Mouse (Mus musculus): ENCODE results near the gene Enpp7.

The Enpp7 gene

DNA sequence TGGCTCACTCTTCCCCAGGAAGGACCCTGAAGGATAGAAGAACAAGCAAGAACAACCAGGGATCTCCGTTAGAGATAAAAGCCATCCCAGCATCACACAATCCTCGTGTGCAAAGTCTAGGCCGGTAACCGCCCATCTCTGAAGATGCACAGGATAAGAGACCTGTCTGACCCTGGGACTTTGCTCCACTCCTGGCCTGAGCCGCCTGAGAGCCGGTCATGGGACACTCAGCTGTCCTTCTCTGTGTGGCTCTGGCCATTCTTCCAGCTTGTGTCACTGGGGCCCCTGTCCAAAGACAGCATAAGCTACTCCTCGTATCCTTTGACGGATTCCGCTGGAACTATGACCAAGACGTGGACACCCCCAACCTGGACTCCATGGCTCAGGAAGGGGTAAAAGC lies at the start of gene Enpp7:
Gene Enpp7, plus strand, starts transcription at position 190 of the 400 bp plus-strand sequence.
- DNase-seq: no peak

DNA sequence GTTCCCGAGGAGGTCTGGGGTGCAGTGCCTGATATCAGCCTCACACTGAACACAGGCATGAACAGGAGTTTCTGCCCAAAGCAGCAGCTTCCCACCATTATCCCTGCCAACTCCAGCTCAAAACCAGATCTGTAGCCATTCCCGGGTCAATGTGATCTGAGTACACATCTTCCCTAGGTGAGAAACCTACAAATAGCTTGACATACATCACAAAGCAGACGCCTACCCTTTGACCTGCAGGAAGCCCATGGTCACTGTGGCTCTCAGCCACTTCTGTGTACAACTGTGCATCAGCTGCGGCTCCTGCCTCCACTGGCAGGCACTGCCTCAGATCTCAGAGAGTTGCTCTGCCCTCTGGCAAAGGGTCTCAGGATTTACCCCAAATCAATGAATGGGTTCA lies 48.3 kb upstream of the Enpp7 start:
- DNase-seq: peak in 1 of 2 experiments; percentile 45

DNA sequence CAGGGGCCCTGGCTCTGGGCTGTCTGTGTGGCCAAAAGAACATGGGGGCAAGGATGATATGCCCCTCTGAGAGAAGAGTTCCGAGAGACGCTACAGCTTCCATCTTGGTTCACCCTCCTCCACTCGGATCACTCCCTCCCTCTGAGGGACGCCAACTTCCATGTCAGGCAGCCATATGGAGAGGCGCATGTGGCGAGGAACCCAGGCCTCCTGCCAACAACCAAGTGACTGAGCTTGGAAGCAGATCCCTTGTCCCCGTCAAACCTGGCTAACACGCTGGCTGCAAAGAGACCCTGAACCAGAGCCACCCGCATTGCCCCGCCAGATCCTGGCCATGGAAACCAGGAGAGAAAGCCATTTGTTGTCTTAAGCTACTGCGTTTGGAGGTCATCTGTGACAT lies 47.4 kb upstream of the Enpp7 start:
- peak; percentile 98 to 99 for DNase-seq

DNA sequence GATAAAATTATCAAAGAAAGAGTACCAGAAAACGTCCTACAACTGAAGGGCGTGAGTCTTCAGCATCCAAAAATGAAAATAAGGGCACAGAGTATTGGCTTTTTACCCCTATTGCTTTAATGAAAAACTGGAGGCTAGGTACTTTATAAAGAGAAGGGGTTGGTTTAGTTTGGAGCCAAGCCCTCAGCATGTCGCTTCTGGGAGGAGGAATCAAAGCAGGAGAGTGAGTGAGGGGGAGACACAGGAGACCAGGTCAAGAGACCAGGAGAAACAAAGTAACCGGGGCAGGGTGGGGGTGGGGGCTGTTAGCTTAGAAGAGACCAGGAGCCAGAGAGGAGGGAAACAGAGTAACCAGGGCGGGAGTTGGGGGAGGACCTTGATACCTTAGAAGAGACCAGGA lies 46.7 kb upstream of the Enpp7 start:
- peak in 1 of 2 experiments; percentile 52 for DNase-seq

DNA sequence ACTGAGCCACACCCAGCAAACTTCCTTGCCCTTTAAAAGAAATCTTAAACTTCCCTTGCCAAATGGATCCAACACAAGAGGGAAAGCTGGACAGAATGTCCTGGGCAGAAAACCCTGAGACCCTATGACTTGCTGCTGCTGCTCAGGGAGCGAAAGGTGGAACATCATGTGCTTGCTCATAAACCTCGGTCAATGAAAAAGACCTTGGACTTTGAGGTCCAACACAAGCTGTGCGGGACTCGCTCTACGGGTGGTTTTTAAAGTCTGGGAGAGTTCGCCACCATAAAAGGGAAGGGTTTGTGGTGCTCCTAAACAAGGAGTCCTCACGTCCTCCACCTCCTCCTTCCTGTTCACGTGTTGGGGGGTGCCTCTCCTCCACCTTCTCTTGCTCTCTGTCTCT lies 42.1 kb upstream of the Enpp7 start:
- DNase-seq: no peak

DNA sequence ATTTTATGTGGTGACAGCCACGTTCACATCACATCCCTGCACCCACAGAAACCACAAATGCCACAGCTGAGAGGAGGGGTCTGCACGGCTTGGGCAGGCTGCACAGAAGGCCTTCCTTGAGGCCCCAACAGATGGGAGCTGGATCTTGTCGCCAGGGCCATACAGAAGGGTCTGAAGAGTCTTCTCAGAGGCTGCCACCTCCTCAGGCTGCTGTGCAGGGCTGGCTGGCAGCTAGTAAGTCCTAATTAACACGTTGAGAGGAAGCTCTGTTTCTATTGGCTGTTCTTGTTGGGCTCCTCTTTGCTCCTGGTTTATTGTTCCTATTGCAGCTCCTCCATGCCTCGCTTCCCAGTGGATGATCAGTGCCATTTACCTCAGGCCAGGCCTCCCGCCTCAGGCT lies 33.0 kb upstream of the Enpp7 start:
- no peak for DNase-seq

DNA sequence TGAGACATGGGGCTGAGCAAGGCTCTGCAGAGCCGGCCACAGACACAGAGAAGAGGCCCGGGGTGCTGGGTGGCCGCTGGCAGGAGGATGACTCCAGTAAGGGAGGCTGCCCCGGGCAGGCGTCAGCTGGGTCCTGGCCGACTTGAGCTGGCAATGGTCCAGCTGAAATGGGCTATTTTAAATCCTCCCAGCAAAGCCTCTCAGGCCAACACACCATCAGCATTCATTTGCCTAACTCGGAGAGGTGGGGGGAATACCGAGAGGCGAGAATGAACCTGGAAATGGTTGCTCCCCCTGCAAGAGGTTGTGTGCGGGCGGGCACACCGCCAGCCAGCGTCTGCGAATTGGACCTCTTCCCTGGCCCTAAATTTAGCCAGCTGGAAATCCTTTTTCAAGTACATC lies 30.9 kb upstream of the Enpp7 start:
- DNase-seq: peak; percentile 87 to 94

DNA sequence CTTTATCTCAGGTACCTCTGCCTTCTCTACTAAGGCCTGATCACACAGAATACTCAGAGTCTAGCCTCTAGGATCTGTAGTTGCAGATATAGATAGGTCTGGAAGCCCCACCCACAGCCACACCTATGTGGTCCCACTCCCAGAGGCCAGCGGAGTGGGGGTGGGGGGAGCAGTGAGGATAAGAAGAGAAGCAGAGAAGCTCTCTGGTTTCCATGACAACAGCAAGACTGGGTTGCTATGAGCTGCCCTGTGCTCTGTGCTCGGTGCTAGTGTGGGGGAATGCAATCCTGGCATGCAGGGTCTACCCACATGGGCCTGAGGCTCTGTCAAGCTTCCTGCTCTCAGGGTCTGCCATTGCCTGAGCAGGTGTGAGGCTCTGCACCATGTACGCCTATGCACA lies 27.3 kb upstream of the Enpp7 start:
- DNase-seq: no peak

DNA sequence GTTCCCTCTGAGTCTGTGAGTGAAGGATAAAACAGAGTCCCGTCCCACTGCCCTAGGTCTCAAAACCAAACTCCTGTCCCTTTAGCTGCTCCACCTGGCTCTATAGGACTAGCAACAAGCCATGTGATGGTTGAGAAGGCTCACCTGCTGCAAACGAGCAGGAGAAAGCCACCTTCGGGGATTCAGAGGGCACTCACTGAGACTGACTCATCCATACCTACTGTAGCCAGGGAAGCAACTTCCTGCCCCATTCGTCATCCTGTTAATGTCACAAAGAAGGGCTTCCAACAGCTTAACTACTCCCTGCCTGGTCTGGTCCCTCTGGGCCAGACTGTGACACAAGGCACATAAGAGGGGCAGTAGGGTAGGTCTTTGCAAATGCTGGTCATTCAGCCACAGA lies 25.5 kb upstream of the Enpp7 start:
- DNase-seq: no peak

DNA sequence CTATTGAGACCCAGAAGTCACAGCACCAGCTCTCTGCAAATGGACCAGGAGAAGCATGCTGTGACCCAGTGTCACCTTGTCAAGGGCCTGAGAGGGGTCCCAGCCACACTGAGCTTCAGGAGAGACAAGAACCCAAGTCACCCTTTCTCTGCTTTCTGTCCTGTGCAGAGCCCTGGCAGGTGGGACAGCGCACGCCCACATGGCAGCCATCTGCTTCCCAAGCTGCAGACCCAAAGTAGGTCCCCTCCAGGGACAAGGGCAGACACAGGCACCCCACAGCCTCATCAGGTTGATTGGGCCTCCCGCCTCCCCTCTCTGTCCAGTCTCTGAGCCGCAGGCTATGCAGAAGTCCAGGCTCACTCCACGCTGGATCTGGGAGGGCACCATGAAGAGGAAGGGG lies 24.1 kb upstream of the Enpp7 start:
- DNase-seq: no peak

DNA sequence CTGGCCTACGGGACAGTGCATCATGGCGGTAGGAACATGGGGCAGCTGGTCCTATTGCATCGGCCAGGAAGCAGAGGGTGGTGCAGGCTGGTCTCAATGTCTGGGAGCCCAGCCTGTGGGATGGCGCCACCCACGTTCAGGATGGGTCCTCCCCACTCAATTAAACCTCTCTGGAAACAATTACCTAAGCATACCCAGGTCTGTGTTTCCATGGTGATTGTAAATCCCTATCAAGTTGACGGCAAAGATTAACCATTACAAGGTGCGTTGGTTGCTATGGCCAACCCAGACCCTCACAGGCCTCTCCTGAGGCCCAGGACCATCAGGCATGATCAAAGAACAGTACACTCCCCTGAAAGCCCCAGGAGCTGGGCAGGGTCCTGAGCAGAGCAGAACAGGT lies 22.9 kb upstream of the Enpp7 start:
- DNase-seq: no peak

DNA sequence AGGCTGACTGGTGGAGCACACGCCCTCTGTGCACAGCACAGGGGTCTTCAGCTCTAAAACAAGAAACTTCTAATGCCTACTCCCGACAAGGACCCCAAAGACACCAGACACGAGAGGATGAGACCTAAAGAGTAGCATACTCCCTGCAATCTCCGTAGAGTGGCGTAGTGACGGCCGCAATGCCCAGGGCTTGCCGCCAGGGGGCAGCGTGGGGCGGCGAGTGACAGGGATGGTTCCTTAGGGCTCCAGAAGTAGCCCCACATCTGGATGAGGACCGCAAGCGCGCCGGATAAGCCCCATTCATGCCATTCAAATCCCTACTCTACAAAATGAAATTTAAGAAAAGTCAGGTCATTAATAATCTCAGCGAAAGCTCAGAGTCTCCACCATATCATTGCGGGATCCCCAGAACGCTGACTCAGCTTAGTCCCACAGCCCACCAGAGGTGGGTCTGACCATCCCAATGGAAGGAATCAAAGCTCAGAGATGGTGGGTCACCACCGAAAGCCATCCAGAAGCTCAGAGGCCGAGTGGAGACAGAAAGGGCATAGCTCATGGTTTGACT lies 16.4 kb upstream of the Enpp7 start:
- peak; percentile 79 to 81 for DNase-seq

DNA sequence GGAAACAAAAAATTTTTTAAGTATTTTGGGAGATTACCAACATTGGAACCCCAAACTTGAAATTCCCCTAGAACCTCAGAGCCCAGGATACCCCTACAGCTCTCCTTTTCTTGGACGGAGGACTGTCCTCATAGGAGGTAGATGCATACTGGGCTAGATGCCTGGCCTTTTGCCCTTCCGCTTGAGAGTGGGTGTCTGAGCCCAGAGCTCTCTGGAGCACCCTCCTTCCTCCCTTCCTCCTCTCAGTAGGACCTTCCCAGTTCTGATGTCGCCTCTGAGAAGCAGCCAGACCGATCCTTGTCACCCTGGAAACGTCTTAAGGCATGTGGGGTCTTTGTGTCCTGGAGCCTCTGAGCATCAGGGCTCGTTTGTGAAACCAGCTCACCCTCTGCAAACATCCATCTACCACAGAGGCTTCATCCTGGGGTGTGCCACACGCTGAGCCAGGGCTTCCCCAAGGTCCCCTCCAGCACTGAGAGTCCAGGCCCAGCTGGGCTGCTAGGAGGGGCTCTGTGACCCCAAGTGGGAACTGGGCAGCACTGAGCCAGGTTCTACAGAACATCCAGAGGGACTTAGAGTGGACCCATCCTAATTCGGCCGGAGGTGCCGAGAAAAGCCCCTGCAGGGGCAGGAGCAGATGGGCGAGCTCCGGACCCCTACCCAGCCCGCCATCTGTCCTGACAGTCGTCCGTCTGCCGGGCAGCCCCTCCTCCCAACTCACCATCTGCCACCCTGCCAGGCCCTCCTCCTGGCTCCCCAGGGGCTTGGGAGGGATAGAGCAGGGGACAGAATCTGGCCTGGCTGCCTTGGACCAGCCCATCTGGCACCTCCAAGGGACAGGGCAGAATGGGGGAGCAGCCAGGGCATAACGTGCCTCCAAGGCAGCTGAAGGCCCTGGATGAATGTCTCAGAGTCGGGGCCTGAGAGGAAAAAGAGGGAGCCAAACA lies 15.3 kb upstream of the Enpp7 start:
- peak; percentile 91 to 99 for DNase-seq

DNA sequence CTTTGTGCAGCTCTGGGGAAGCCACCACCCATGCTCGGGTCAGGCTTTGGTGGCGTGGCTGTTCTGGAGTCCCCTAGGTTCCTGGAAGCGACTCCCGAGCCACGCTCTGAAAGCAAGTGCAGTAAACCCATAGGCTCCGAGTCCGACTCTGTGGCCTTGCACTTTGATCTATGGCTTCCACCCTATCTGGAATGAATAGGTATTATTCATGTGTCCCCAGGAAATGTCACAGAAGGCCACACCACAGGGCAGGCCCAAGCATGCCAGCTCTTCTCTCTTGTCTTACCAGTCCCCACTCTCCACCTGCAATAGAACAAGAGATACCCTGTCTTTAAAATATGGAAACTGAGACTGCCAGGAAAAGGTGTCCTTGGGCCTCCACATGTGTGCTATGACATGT lies 13.6 kb upstream of the Enpp7 start:
- peak in 1 of 2 experiments; percentile 42 for DNase-seq

DNA sequence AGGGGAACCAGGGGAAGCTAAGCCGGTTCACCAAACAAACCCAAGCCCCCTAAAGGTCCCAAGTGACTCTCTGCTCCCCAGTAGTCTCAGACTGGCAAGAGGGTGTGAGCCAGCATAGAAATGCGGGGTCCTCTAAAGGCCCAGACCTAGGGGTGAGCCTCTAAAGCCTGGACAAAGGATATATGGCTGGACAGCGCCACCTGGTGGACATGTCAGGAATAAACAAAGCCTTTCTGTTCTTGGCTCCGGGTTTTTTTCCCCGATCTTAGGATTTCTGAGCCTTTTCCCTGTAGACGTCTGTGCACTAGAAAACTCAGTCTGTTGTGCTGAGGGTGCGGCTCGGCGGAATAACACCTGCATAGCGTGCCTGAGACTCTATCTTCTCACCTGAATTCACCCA lies 12.6 kb upstream of the Enpp7 start:
- DNase-seq: peak; percentile 93 to 94

DNA sequence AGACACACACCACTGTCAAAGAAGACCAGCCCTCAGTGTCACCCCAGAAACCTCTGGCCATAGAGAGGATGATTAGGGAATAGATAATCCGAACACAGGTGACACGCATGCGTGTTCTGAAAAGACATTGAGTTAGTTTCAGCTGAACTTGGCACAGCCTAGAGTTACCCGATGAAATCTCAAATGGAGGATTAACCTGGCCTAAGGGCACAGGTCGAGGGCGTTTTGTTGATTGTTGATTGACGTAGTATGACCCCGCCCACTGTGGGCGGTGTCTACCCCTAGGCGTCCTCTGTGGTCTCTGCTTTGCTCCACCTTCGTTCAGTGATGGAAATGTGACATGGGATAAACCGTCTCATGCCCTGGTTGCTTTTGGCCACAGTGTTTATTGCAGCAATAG lies 12.1 kb upstream of the Enpp7 start:
- peak; percentile 56 to 71 for DNase-seq

DNA sequence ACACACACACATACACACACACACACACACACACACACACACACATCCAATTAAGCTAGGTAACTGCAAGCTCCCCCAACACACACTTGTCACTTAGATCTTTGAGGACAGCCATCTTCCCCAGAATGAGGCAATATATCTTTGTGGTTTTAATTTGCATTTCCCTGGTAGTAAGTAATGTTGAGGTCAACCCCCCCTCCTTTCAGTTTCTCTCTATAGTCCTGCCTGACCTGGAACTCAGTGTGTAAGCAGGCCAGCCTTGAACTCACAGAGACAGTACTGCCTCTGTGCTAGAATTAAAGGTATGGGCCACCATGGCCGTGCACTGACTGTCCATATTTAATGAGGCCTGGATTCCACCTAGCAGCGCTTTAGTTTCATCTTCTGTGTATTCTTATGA lies 7.6 kb upstream of the Enpp7 start:
- no peak for DNase-seq

DNA sequence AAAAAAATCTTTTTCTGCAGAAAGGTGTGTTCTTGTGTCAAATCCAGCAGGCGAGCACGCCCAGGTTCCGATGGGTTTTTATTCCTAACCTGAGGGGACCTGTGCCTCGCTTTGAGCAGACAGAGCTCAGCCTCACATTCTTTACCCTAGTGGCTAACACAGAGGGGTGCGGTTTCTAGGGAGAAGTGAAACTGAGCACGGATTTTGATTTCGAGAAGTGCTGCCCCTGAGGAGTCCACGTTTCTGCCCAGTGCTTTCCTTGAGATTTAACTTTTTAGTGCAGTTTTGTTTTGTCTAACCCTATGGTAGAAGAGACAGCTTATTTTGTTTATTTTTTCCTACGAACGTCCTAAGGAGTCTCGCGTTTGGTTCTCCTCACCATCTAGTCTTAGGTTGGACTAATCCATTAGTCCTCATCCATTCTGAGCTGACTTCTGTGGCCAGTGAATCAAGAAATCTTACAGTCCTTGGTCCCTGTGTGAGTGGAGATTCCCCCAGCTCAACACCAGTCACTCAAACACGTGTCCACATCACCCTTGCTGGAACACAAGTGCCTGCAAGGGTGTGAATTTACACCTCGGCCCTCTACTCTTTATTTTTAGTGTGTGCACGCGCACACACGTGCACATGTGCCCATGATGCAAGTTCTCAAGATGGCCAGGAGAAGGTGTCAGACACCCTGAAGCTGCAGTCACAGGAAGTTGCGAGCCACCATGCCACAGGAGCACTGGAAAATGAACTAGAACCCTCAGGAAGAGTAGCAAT lies 6.8 kb upstream of the Enpp7 start:
- no peak for DNase-seq

DNA sequence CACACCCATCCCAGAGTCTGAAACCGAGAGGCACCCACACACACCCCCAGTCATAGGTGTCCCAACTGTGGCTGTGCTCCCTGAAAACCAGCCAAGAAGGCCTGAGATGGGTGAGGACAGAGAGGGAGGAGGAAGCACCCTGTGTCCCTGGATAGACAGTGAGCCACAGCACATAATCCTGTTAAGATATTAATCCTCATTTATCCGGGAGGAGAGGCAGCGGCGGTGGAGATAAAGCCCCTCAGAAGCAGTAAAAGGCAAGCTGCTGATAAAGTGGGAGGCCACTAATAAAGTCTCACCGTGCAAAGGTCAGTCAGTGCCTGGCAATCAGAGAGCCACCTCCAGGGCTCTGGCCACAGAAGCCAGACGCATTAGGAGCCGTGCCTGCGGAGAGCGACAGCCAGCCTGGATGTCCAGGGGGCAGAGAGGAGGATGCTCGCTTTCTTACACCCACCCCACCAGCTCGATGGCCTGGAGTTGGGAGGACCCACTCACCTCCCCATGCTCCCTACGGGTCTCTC lies 5.3 kb upstream of the Enpp7 start:
- DNase-seq: no peak

DNA sequence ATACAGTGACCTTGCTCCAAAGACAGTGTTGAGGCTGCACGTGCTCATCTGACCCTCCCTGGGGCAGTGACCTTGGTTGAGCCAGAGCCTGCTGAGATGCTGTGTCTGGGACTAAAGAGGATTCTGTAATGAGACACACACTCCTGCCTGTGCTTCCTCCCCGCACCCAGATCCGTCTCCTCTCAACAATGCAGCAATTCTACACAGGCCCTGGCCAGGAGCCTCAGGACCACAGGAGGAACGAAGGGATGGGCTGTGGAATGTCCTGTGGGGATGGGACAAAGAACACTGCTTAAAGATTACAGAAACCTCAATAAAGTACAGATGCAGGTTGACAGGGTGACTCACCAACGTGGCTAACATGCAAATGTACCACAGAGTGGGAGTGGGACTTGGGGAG lies 2.4 kb upstream of the Enpp7 start:
- no peak for DNase-seq

DNA sequence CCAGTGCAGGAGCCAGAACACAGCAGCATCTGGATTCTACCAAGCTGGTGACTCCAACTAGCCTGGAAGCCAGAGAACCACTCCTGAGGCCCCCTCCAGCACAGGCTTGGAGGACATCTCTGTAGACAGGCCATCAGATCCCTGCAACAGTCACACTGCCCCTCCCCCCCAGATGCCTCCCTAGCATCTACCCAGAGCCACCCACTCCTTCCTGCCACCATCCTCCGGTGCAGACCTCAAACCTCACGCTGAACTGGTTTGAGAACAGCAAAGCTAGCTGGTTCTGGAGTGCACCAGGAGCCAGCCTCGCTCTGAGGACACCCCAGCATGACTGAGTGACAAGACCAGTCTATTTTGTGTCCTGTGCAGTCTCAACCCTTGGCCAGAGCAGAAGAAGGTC lies 4.8 kb downstream of the Enpp7 start:
- DNase-seq: no peak

DNA sequence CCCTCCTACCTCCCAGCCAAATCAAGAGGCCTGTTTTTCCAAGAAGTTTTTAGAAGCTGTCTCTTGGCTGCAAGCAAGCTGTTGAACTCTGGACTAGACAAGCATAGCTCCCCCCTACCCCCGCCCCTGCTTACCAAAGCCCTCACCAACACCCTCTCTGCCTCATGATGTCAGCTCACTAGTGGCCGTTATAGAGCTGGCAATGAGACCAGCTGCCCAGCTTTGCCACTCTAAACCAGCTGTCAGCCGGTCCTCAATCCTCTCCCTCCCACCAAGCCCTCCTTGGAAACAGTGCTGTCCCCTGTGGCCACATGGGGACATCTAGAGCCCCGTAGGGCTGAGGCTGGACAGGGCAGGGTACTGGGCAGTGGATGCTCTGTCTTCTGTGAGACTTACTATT lies 7.5 kb downstream of the Enpp7 start:
- no peak for DNase-seq

DNA sequence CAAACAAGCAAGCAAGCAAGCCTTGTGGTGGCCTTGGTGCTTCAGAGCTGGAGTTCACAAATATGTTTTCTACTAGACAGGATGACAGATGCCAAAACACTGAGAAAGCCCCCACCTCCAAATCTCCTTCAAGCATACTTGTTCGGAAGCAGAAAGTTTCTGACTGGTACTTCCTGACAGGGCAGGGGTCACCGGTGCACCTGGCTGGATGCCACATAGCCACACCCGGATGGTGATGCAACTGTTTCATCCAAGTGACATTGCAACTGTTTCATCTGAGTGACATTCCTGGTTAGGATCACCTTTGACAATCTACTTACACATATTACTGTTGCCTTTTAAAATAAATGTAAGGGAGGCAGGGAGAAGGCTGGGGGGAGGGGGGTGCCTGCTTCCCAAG lies 9.2 kb downstream of the Enpp7 start:
- no peak for DNase-seq

Measured in cerebellum, postnatal 14 days (tissue).